Mouse (Mus musculus) liver, adult 2 months (tissue): ENCODE data around the gene 5730596B20Rik. TPM values are rescaled to one million over a fixed set of nuclear protein-coding genes. Genes with fewer than 3 reads are reported as not detected.

Experiments used
- DNase-seq: peaks from one replicate; pipeline ENCODE4 v3.0.0-alpha.2; 2011; ENCODE audit warnings: low read depth, low spot score; ENCODE audit errors: extremely low read depth
- H3K27ac ChIP-seq: fragments of 200-500 bp; replicated peaks from 2 replicates; pipeline ENCODE4 v1.5.1; 2012; ENCODE audit warnings: low read depth, mild to moderate bottlenecking, control low read depth, inconsistent platforms, low read length; ENCODE audit not compliant: insufficient read depth
- H3K27me3 ChIP-seq: fragments of 200-500 bp; 2 replicates; pipeline ENCODE4 v1.6.1; 2012; ENCODE audit warnings: mild to moderate bottlenecking, moderate library complexity, low read length, inconsistent platforms; ENCODE audit not compliant: control insufficient read depth, insufficient read depth
- H3K36me3 ChIP-seq: fragments of 200-500 bp; 2 replicates; pipeline ENCODE4 v1.6.1; 2012; ENCODE audit warnings: low read length, inconsistent platforms; ENCODE audit not compliant: control insufficient read depth, insufficient read depth
- H3K4me1 ChIP-seq: fragments of 200-500 bp; 2 replicates; pipeline ENCODE4 v1.6.1; 2011; ENCODE audit warnings: low read length; ENCODE audit not compliant: control insufficient read depth, insufficient read depth
- H3K4me3 ChIP-seq: fragments of 200-500 bp; 2 replicates; pipeline ENCODE4 v1.5.1; 2011; ENCODE audit warnings: low read depth, mild to moderate bottlenecking, control low read depth, low read length, moderate library complexity; ENCODE audit not compliant: insufficient read depth
- H3K79me2 ChIP-seq: fragments of 200-500 bp; 2 replicates; pipeline ENCODE4 v1.6.1; 2012; ENCODE audit warnings: inconsistent platforms, mild to moderate bottlenecking, low read length, moderate library complexity; ENCODE audit not compliant: control insufficient read depth, insufficient read depth
- H3K9ac ChIP-seq: fragments of 200-500 bp; 2 replicates; pipeline ENCODE4 v1.6.1; 2012; ENCODE audit warnings: low read depth, mild to moderate bottlenecking, control low read depth, inconsistent platforms, low read length
- CTCF ChIP-seq: fragments of 200-500 bp; IDR thresholded peaks from 2 replicates; pipeline ENCODE4 v1.5.1; 2011; ENCODE audit warnings: low read depth, low read length, control low read depth
- POLR2A ChIP-seq: fragments of 200-500 bp; IDR thresholded peaks from 2 replicates; pipeline ENCODE4 v1.6.1; 2011; ENCODE audit warnings: low read length, control low read depth; ENCODE audit not compliant: insufficient read depth; ENCODE audit errors: extremely low read depth
- WGBS: fragments of 180-500 bp; shearing (Covaris S2); methylation state at CpG from one replicate; pipeline ENCODE4 v1.1.7; 2018; 5-methylcytosine and 5-hydroxymethylcytosine counted together
- polyA plus RNA-seq: library from polyadenylated mRNA; depleted of rRNA; stranded (reverse); fragments of >200 nt; gene quantifications from 2 replicates; pipeline ENCODE4 v1.2.3, GENCODE M21; 2012
- total RNA-seq: library from RNA; depleted of rRNA; stranded (reverse); fragments of >200 nt; gene quantifications from 2 replicates; pipeline ENCODE4 v1.2.3, GENCODE M21; 2014

5730596B20Rik gene
- total and polyA plus RNA-seq, 2 experiments, result 0.02 to 0.09 TPM

DNA sequence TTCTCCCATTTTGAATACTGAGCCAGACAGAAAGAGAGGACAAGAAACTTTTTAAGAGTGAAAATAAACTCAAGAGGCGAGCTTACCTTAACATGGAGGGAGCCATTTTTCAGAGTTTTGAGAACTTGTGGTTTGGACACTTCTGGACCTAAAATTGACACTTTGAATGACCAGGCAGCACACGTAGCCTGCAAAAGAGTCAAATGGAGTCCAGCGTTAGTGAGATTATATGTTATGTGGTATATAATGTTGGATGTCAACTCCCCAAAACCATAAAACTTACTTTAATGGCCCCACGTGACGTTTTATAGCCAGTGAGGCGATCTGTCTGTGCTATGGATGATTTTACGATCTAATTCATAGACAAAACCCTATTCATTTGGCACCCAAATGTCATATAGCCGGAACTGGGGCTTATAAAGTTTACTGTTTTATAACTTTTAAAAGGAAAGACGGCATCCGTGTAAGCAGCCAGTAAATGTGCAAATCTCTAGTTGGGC, 23.5 kb downstream of the 5730596B20Rik start:
- Histone ChIP-seq H3K4me3 (no peak overlapping the region), H3K4me1 (no peaks in the 10 kb centered on the region; the same call in 1 of the 2 replicates), H3K27ac (no peak overlapping the region), H3K79me2 (no peaks in the 10 kb centered on the region), H3K36me3 (no peaks in the 10 kb centered on the region), H3K27me3 (peaks cover 25% of the 10 kb centered on the region; the same call in 1 of the 2 replicates), H3K9ac (no peak overlapping the region)
- no peak for TF ChIP-seq CTCF
- no peak for TF ChIP-seq POLR2A
- WGBS, result 37% methylated on average over 10 of the region's 10 CpGs
- no peak for DNase-seq

DNA sequence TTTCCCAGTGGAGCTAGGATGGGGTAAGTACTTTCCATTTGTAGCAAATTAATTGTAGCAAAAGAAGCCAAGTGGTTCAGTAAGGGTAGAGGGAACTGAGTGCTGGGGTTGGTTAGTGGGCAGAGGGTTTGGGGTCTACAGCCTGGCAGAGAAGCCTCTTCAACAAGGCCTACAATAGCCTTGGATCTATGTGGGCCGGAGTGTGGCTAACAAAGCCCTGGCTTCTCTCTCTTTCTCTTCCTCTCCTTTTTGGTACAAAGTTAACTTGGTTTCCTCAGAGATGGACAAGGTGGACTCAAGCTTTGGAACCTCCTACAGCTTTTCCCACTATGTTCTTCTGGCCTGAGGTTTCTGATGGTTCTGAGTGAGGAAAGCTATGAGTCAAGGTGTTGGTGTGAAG, 24.0 kb downstream of the 5730596B20Rik start:
- WGBS, result 59% methylated on average over 1 of the region's 1 CpGs
- H3K27me3 ChIP-seq, result peaks cover 27% of the 10 kb centered on the region; the same call in 1 of the 2 replicates
- TF ChIP-seq CTCF, result no peak
- TF ChIP-seq POLR2A, result no peak
- H3K4me1 ChIP-seq, result no peaks in the 10 kb centered on the region; the same call in 1 of the 2 replicates
- no peak for DNase-seq
- H3K79me2 ChIP-seq, result no peaks in the 10 kb centered on the region
- H3K9ac ChIP-seq, result no peak overlapping the region
- no peaks in the 10 kb centered on the region for H3K36me3 ChIP-seq
- no peak overlapping the region for H3K27ac ChIP-seq
- H3K4me3 ChIP-seq, result no peak overlapping the region

DNA sequence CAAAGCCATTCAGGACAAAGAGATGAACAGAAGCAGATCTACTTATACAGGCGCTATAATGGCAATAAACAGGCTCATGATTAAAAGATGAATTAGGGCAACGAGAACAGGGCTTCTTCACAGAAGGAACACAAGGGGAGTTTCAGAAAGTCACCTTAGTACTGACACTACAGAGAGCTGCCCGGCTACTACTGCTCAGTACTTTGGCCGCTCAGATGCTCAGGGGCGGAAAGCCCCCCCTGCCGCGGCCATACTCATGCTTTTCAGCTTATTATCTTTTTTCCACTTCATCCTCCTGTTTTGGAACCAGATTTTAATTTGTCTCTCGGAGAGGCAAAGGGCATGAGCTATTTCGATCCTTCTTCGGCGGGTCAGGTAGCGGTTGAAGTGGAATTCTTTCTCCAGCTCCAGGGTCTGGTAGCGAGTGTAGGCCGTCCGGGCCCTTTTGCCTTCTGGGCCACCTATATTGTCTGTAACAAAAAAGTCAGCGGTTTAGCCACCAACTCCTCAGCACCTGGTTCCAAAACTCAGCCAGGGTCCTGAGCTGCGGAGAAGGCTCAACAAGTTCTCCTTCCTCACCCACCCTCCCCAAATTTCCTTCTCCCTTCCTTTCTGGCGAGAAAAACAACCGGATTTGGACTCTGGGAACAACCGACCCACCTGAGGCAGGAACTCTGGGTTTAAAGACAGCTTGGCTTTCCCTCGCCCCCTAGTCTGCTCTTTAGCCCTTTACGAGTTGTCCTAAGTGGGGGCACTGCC, 25.2 kb downstream of the 5730596B20Rik start:
- Histone ChIP-seq H3K9ac (peak overlapping the region; percentile 18), H3K27me3 (peaks cover 27% of the 10 kb centered on the region; the same call in 1 of the 2 replicates), H3K79me2 (no peaks in the 10 kb centered on the region), H3K4me1 (no peaks in the 10 kb centered on the region; the same call in 1 of the 2 replicates), H3K4me3 (peak overlapping the region; percentile 60; the same call in 1 of the 2 replicates), H3K36me3 (no peaks in the 10 kb centered on the region), H3K27ac (peak overlapping the region; percentile 26)
- WGBS, result 19% methylated on average over 22 of the region's 22 CpGs
- TF ChIP-seq POLR2A, result no peak
- no peak for TF ChIP-seq CTCF
- DNase-seq, result no peak

DNA sequence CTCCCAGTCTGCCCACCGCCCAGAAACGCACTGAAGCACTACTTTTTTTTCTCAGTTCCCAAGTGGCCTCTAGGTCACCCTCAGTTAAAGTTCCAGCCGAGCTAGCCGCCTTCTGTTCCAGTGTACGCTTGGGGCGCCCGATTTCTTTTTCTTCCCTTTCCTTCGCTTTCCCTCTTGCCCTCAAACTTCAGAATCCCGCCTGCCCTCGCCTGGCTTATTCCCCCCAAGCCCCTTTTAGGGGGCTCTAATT, 25.7 kb downstream of the 5730596B20Rik start:
- peaks cover 28% of the 10 kb centered on the region for H3K27me3 ChIP-seq
- WGBS, result 8% methylated on average over 10 of the region's 10 CpGs

DNA sequence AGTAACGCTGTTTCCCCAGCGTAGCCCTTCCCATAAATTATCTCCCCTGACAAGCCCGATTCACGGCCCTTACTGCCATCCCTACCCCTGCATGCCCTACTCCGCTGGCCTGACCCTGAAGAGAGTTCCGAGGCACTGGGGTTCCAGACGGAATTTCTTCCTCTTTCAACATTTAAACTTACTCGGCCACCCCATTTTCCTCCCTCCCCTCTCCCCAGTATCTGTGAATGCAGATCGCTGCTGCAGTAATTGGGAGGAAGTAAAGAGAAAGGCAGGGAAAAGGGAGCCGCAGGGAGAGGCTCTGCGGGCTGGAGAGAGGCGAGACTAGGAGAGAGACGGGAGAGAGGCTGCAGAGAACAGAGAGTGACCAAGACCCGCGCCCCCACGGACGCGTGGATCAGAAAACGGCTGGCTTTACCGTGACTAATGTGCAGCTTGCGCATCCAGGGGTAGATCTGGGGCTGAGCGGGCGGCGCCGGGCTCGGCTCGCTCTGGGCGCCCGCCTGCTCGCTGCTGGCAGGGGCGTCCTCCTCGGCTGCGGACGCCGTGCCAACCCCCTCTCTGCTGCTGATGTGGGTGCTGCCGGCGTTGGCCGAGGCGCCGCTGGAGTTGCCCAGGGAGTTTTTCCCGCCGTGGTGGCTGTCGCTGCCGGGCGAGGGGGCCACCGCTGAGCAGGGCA, 26.2 kb downstream of the 5730596B20Rik start:
- H3K79me2 ChIP-seq, result no peaks in the 10 kb centered on the region
- peak overlapping the region; percentile 60 for H3K4me3 ChIP-seq
- WGBS, result 4% methylated on average over 35 of the region's 46 CpGs
- H3K27ac ChIP-seq, result peak overlapping the region; percentile 26
- H3K36me3 ChIP-seq, result no peaks in the 10 kb centered on the region
- no peaks in the 10 kb centered on the region; the same call in 1 of the 2 replicates for H3K4me1 ChIP-seq
- no peak for DNase-seq
- peaks cover 32% of the 10 kb centered on the region for H3K27me3 ChIP-seq
- no peak for TF ChIP-seq CTCF
- no peak for TF ChIP-seq POLR2A
- peak overlapping the region; percentile 74 for H3K9ac ChIP-seq

More for the DNA sequence above, 25.7 kb downstream of the 5730596B20Rik start:
- DNase-seq, result no peak
- TF ChIP-seq CTCF (no peak), POLR2A (no peak)
- H3K4me1 ChIP-seq, result no peaks in the 10 kb centered on the region; the same call in 1 of the 2 replicates
- H3K27ac ChIP-seq, result peak overlapping the region; percentile 26
- H3K4me3 ChIP-seq, result peak overlapping the region; percentile 60
- no peaks in the 10 kb centered on the region for H3K36me3 ChIP-seq
- H3K79me2 ChIP-seq, result no peaks in the 10 kb centered on the region
- H3K9ac ChIP-seq, result peak overlapping the region; percentile 74
